Mouse (Mus musculus): ENCODE results near the gene Rpn1. TPM values are rescaled to one million over a fixed set of nuclear protein-coding genes. Genes with fewer than 3 reads are reported as not detected.

Gene Rpn1
- polyA plus RNA-seq, 1 experiment: 181 TPM

DNA sequence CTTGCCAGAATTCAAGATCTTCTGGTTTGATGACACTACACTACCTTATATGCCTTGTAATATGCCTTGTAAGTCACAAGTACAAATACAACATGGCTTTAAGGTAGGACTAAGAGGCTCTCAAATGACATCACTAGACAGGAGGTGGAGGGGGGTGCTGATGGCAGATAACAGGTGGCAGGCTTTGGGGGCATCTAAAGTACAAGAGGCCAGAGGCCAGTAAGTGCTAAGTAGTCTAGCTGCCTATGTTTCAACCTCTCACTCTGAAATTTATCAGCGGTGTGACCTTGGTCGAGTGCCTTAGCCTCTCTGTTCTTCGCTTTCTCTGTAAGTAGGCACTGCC, 40.1 kb upstream of the Rpn1 start:
- Histone ChIP-seq H3ac (ENCODE audit: control insufficient read depth, insufficient read length, low read depth) (peak overlapping the region; percentile 79), H3K36me3 (ENCODE audit: control insufficient read depth, insufficient read depth) (peaks cover 6% of the 10 kb centered on the region), H3K27me3 (ENCODE audit: control insufficient read depth, insufficient read depth, insufficient read length) (no peaks in the 10 kb centered on the region), H3K4me3 (ENCODE audit: insufficient read depth, poor library complexity, severe bottlenecking) (peak overlapping the region; percentile 92), H3K79me3 (ENCODE audit: low read depth) (peaks cover 53% of the 10 kb centered on the region), H3K79me2 (ENCODE audit: control insufficient read depth, insufficient read depth) (peaks cover 58% of the 10 kb centered on the region)
- TF ChIP-seq MYOD1 (IDR thresholded peaks at IDR 0.05; ENCODE audit: control insufficient read depth, insufficient read length, low read depth): peak; percentile 70
- no peak for TF ChIP-seq CEBPB (IDR thresholded peaks at IDR 0.05; ENCODE audit: low read depth)
- TF ChIP-seq USF1 (IDR thresholded peaks at IDR 0.05; ENCODE audit: low read depth): no peak
- no peak for TF ChIP-seq FOSL1 (IDR thresholded peaks at IDR 0.05; ENCODE audit: insufficient read depth, low read length, poor library complexity, severe bottlenecking)
- no peak for TF ChIP-seq MYOG (IDR thresholded peaks at IDR 0.05; ENCODE audit: control insufficient read depth, extremely low read depth, insufficient read length)

GRCm38 (mm10) chr6:88044577-88045405, 39.5 kb upstream of the Rpn1 start, which contains the start of gene Rab7:
Gene Rab7 (minus strand): TSS chr6:88045270.
- Histone ChIP-seq H3K4me3 (ENCODE audit: insufficient read depth, poor library complexity, severe bottlenecking) (peak within 1 kb of the TSS; percentile 92), H3K36me3 (ENCODE audit: control insufficient read depth, insufficient read depth) (peaks cover under 1% of the 10 kb centered on the region), H3K27me3 (ENCODE audit: control insufficient read depth, insufficient read depth, insufficient read length) (no peaks in the 10 kb centered on the region), H3ac (ENCODE audit: control insufficient read depth, insufficient read length, low read depth) (peak within 1 kb of the TSS; percentile 79), H3K79me3 (ENCODE audit: low read depth) (peaks cover 47% of the 10 kb centered on the region), H3K79me2 (ENCODE audit: control insufficient read depth, insufficient read depth) (peaks cover 52% of the 10 kb centered on the region)
- TF ChIP-seq CEBPB (IDR thresholded peaks at IDR 0.05; ENCODE audit: low read depth) (peak; percentile 65), MAX (IDR thresholded peaks at IDR 0.05) (no peak), MYOD1 (IDR thresholded peaks at IDR 0.05; ENCODE audit: control insufficient read depth, insufficient read length, low read depth) (no peak), USF1 (IDR thresholded peaks at IDR 0.05; ENCODE audit: low read depth) (peak; percentile 88), FOSL1 (IDR thresholded peaks at IDR 0.05; ENCODE audit: insufficient read depth, low read length, poor library complexity, severe bottlenecking) (no peak), MYOG (IDR thresholded peaks at IDR 0.05; ENCODE audit: control insufficient read depth, extremely low read depth, insufficient read length) (no peak), CTCF (IDR thresholded peaks at IDR 0.05; ENCODE audit: control insufficient read depth, insufficient read depth, insufficient read length) (no peak)

GRCm38 (mm10) chr6:88045406-88045766, 38.9 kb upstream of the Rpn1 start:
- no peaks in the 10 kb centered on the region for H3K27me3 ChIP-seq (ENCODE audit: control insufficient read depth, insufficient read depth, insufficient read length)
- no peak for TF ChIP-seq MYOD1 (IDR thresholded peaks at IDR 0.05; ENCODE audit: control insufficient read depth, insufficient read length, low read depth)
- no peak for TF ChIP-seq MAX (IDR thresholded peaks at IDR 0.05)
- TF ChIP-seq FOSL1 (IDR thresholded peaks at IDR 0.05; ENCODE audit: insufficient read depth, low read length, poor library complexity, severe bottlenecking): no peak
- no peak for TF ChIP-seq USF1 (IDR thresholded peaks at IDR 0.05; ENCODE audit: low read depth)
- no peak for TF ChIP-seq CTCF (IDR thresholded peaks at IDR 0.05; ENCODE audit: control insufficient read depth, insufficient read depth, insufficient read length)
- no peak for TF ChIP-seq CEBPB (IDR thresholded peaks at IDR 0.05; ENCODE audit: low read depth)
- TF ChIP-seq MYOG (IDR thresholded peaks at IDR 0.05; ENCODE audit: control insufficient read depth, extremely low read depth, insufficient read length): no peak
- no peaks in the 10 kb centered on the region for H3K36me3 ChIP-seq (ENCODE audit: control insufficient read depth, insufficient read depth)
- no peak overlapping the region for H3K4me3 ChIP-seq (ENCODE audit: insufficient read depth, poor library complexity, severe bottlenecking)
- no peak overlapping the region for H3ac ChIP-seq (ENCODE audit: control insufficient read depth, insufficient read length, low read depth)
- peaks cover 41% of the 10 kb centered on the region for H3K79me3 ChIP-seq (ENCODE audit: low read depth)
- peaks cover 46% of the 10 kb centered on the region for H3K79me2 ChIP-seq (ENCODE audit: control insufficient read depth, insufficient read depth)

DNA sequence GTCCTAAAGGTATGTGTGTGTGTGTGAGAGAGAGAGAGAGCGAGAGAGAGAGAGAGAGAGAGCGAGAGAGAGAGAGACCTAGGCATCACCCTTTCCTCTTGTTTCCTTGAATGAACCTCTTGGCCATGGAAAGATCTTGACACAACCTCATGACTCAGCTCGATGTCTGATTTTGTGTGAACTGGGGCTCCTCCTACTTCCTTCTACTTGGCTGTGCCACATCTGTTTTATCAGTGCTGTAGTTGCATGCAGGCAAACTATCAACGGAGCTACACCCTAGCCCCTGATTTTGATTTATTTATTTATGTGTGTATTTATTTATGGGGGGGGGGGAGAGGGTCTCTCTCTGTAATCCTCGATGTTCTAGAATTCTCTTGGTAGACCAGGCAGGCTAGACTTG, 36.4 kb upstream of the Rpn1 start:
- Histone ChIP-seq H3ac (ENCODE audit: control insufficient read depth, insufficient read length, low read depth) (no peak overlapping the region), H3K27me3 (ENCODE audit: control insufficient read depth, insufficient read depth, insufficient read length) (no peaks in the 10 kb centered on the region), H3K4me3 (ENCODE audit: insufficient read depth, poor library complexity, severe bottlenecking) (no peak overlapping the region), H3K36me3 (ENCODE audit: control insufficient read depth, insufficient read depth) (no peaks in the 10 kb centered on the region), H3K79me3 (ENCODE audit: low read depth) (peaks cover 18% of the 10 kb centered on the region), H3K79me2 (ENCODE audit: control insufficient read depth, insufficient read depth) (peaks cover 21% of the 10 kb centered on the region)
- TF ChIP-seq FOSL1 (IDR thresholded peaks at IDR 0.05; ENCODE audit: insufficient read depth, low read length, poor library complexity, severe bottlenecking) (no peak), MAX (IDR thresholded peaks at IDR 0.05) (no peak), CTCF (IDR thresholded peaks at IDR 0.05; ENCODE audit: control insufficient read depth, insufficient read depth, insufficient read length) (no peak), CEBPB (IDR thresholded peaks at IDR 0.05; ENCODE audit: low read depth) (no peak)

GRCm38 (mm10) chr6:88049008-88049407, 35.3 kb upstream of the Rpn1 start:
- H3K36me3 ChIP-seq (ENCODE audit: control insufficient read depth, insufficient read depth): no peaks in the 10 kb centered on the region
- peaks cover 6% of the 10 kb centered on the region for H3K79me3 ChIP-seq (ENCODE audit: low read depth)
- H3K4me3 ChIP-seq (ENCODE audit: insufficient read depth, poor library complexity, severe bottlenecking): no peak overlapping the region
- TF ChIP-seq MYOG (IDR thresholded peaks at IDR 0.05; ENCODE audit: control insufficient read depth, extremely low read depth, insufficient read length) (no peak), FOSL1 (IDR thresholded peaks at IDR 0.05; ENCODE audit: insufficient read depth, low read length, poor library complexity, severe bottlenecking) (no peak), USF1 (IDR thresholded peaks at IDR 0.05; ENCODE audit: low read depth) (no peak), CTCF (IDR thresholded peaks at IDR 0.05; ENCODE audit: control insufficient read depth, insufficient read depth, insufficient read length) (no peak)
- H3ac ChIP-seq (ENCODE audit: control insufficient read depth, insufficient read length, low read depth): no peak overlapping the region
- H3K79me2 ChIP-seq (ENCODE audit: control insufficient read depth, insufficient read depth): peaks cover 10% of the 10 kb centered on the region
- no peaks in the 10 kb centered on the region for H3K27me3 ChIP-seq (ENCODE audit: control insufficient read depth, insufficient read depth, insufficient read length)

DNA sequence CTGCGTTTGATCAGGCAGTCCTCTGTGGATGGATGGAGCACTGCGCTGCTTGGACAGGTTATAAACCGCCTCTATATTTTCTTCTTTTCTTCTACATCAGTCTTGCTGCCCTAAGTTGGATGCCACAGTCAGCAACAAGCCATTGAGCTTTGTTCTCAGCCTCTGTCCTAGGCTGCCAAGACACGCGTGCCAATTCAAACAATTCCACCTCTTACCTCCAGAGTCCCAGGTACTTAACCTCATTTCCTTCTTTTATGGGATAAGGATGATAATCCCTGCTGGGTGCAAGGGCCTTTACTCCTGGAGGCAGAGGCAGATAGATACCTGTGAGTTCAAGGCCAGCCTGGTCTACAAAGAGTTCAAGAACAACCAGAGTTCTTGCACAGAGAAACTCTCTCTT, 33.1 kb upstream of the Rpn1 start:
- TF ChIP-seq MYOG (IDR thresholded peaks at IDR 0.05; ENCODE audit: control insufficient read depth, extremely low read depth, insufficient read length) (no peak), MAX (IDR thresholded peaks at IDR 0.05) (no peak), CEBPB (IDR thresholded peaks at IDR 0.05; ENCODE audit: low read depth) (no peak), USF1 (IDR thresholded peaks at IDR 0.05; ENCODE audit: low read depth) (no peak), CTCF (IDR thresholded peaks at IDR 0.05; ENCODE audit: control insufficient read depth, insufficient read depth, insufficient read length) (no peak)
- H3K79me3 ChIP-seq (ENCODE audit: low read depth): no peaks in the 10 kb centered on the region
- H3K36me3 ChIP-seq (ENCODE audit: control insufficient read depth, insufficient read depth): no peaks in the 10 kb centered on the region
- H3ac ChIP-seq (ENCODE audit: control insufficient read depth, insufficient read length, low read depth): no peak overlapping the region
- H3K27me3 ChIP-seq (ENCODE audit: control insufficient read depth, insufficient read depth, insufficient read length): no peaks in the 10 kb centered on the region
- no peak overlapping the region for H3K4me3 ChIP-seq (ENCODE audit: insufficient read depth, poor library complexity, severe bottlenecking)
- H3K79me2 ChIP-seq (ENCODE audit: control insufficient read depth, insufficient read depth): no peaks in the 10 kb centered on the region
